Mouse (Mus musculus) liver, adult 2 months (tissue): ENCODE measurements around the gene Ifitm2.

Experiments used
- CTCF ChIP-seq: fragments of 200-500 bp; IDR thresholded peaks from 2 replicates; pipeline ENCODE4 v1.5.1; 2011; ENCODE audit warnings: low read depth, low read length, control low read depth
- POLR2A ChIP-seq: fragments of 200-500 bp; IDR thresholded peaks from 2 replicates; pipeline ENCODE4 v1.6.1; 2011; ENCODE audit warnings: low read length, control low read depth; ENCODE audit not compliant: insufficient read depth; ENCODE audit errors: extremely low read depth

DNA sequence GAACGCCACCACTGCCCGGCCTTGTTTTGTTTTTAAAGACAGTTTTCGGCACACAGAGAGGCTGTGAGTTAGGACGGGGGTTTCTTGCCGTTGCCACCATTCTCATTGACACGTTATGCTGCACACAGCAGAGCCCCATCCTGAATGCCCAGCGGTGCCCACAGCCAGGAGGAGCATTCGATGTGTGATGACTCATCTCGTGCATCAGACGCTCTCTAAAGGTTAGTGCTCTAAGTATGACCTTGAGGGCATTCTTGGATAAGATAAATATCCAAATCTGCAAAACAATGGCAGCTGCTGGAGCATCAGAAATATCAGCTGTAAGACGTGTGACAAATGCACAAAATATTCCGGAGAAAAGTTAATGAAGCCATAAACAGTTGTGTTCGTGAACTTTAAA is 48.7 kb downstream of the Ifitm2 start:
- TF ChIP-seq POLR2A (0 out of 2 replicates have a peak, but pooled peaks have one; percentile 38), CTCF (0 out of 2 replicates have a peak, but pooled peaks have one; percentile 12)
